Mouse (Mus musculus): ENCODE results near the gene Letm1. TPM values are rescaled to one million over a fixed set of nuclear protein-coding genes. Genes with fewer than 3 reads are reported as not detected.

Letm1 gene
- polyA plus RNA-seq, 1 experiment from 2014 or later, result 12.9 TPM

DNA sequence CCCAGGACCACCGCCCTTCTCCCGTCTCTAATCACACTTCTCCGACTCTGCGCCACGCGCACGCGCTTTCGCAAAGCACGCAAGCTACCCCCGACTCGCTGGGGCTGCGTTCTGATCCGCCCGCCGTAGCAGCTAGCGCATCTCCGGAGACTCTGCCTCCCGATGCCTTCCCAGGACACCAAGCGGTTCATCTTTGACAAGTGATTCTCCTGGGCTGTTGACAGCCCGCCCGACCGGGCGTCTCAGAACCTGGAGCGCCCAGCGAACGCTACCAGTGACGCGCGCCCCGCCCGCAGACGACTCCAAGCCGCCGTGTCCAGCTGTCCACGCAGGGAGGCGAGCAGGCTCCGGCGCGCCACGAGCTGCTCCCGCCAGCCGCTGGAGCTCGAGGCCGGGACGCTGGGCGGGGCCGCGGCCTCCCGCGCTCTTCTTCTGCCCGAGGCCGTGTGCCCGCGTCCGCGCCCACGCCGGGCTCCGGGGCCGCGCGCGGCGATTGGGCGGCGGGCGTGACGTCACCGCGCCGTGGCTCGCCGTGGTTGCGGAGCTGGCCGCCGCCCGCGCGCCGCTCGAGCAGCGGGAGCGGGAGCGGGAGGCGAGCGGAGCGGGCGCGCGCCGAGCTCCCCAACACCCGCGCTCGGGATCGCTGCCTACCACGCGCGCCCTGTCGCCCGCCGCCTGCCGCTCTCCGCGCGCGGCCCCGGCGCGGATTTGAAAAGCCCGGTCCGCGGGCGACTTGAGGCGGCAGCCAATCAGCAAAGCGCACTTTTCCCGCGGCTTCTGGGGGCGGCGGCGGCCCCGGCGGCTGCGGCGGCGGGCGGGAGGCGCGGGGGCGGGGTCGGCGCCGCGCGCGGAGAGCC, 37.5 kb upstream of the Letm1 start, which contains the start of gene Nsd2:
TSS of gene Nsd2 (plus strand) at position 850 of the 857 bp plus-strand sequence.
- Histone ChIP-seq H3K4me1 (ENCODE audit: control insufficient read depth, low read depth, low read length) (peaks cover 39% of the 10 kb centered on the region), H3K27me3 (ENCODE audit: control insufficient read depth, insufficient read depth, low read depth, low read length) (no peaks in the 10 kb centered on the region), H3K4me2 (ENCODE audit: low read depth, low read length) (peak within 1 kb of the TSS; percentile 100), H3K9me3 (replicated peaks; ENCODE audit: control insufficient read depth, low read length) (no peaks in the 10 kb centered on the region), H3K36me3 (ENCODE audit: control insufficient read depth, insufficient read depth) (no peaks in the 10 kb centered on the region; the same call in 1 of the 2 replicates), H3K9ac (ENCODE audit: low read depth, low read length) (peak within 1 kb of the TSS; percentile 99), H3K27ac (ENCODE audit: low read length) (peak within 1 kb of the TSS; percentile 93), H3K4me3 (ENCODE audit: low read depth, low read length) (peak within 1 kb of the TSS; percentile 100)
- ATAC-seq (ENCODE audit: low read depth), result peak; percentile 88
- under 1% methylated on average over 99 of the region's 136 CpGs for WGBS (ENCODE audit: insufficient replicate concordance)

DNA sequence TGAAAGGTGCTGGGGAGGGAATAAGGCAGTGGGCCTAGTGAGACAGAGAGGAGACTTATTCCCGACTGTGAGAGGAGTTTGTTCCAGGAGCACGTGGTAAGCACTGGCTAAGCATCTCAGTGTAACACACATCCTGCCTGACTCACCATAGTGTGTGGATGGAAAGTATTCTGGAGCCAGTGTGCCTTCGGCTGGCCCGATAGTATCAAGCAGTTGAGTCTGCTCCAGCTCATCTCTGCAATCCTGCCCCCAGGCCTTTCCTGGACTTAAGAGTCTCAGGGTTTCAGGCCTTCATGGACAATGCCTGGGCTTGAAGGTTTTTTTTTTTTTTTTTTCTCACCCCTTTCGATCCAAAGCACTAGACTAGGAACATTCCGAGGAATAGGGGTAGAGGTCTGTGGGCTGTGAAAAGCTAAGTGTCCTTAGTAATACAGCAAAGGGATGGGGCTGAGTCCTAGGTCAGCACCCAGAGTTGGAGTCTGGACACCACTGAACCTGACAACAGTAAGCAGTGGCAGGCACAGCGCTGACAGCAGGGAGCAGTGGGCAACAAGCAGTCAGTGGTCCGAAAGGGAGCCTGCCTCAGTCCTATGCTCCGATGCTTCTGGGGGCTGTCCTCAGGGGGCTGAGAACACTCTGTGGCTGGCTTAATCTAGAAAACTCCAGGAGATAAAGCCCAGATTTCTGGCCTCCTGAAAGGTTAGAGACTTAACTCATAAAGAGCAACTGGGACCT, 36.7 kb upstream of the Letm1 start:
- 32% methylated on average over 9 of the region's 9 CpGs for WGBS (ENCODE audit: insufficient replicate concordance)
- ATAC-seq (ENCODE audit: low read depth), result no peak

GRCm38 (mm10) chr5:33818104-33818503, 35.5 kb upstream of the Letm1 start:
- Histone ChIP-seq H3K36me3 (ENCODE audit: control insufficient read depth, insufficient read depth) (no peaks in the 10 kb centered on the region), H3K9me3 (replicated peaks; ENCODE audit: control insufficient read depth, low read length) (no peaks in the 10 kb centered on the region), H3K4me2 (ENCODE audit: low read depth, low read length) (no peak overlapping the region), H3K27ac (ENCODE audit: low read length) (no peak overlapping the region), H3K4me3 (ENCODE audit: low read depth, low read length) (no peak overlapping the region), H3K9ac (ENCODE audit: low read depth, low read length) (no peak overlapping the region), H3K27me3 (ENCODE audit: control insufficient read depth, insufficient read depth, low read depth, low read length) (no peaks in the 10 kb centered on the region), H3K4me1 (ENCODE audit: control insufficient read depth, low read depth, low read length) (peaks cover 37% of the 10 kb centered on the region)
- WGBS (ENCODE audit: insufficient replicate concordance), result 71% methylated on average over 5 of the region's 5 CpGs
- ATAC-seq (ENCODE audit: low read depth), result no peak

More for the DNA sequence above, 36.7 kb upstream of the Letm1 start:
- H3K4me3 ChIP-seq (ENCODE audit: low read depth, low read length), result peak overlapping the region; percentile 100
- no peaks in the 10 kb centered on the region for H3K36me3 ChIP-seq (ENCODE audit: control insufficient read depth, insufficient read depth)
- H3K27ac ChIP-seq (ENCODE audit: low read length), result peak overlapping the region; percentile 93
- H3K4me2 ChIP-seq (ENCODE audit: low read depth, low read length), result peak overlapping the region; percentile 100
- H3K9me3 ChIP-seq (replicated peaks; ENCODE audit: control insufficient read depth, low read length), result no peaks in the 10 kb centered on the region
- H3K4me1 ChIP-seq (ENCODE audit: control insufficient read depth, low read depth, low read length), result peaks cover 39% of the 10 kb centered on the region
- H3K27me3 ChIP-seq (ENCODE audit: control insufficient read depth, insufficient read depth, low read depth, low read length), result no peaks in the 10 kb centered on the region
- H3K9ac ChIP-seq (ENCODE audit: low read depth, low read length), result peak overlapping the region; percentile 99

DNA sequence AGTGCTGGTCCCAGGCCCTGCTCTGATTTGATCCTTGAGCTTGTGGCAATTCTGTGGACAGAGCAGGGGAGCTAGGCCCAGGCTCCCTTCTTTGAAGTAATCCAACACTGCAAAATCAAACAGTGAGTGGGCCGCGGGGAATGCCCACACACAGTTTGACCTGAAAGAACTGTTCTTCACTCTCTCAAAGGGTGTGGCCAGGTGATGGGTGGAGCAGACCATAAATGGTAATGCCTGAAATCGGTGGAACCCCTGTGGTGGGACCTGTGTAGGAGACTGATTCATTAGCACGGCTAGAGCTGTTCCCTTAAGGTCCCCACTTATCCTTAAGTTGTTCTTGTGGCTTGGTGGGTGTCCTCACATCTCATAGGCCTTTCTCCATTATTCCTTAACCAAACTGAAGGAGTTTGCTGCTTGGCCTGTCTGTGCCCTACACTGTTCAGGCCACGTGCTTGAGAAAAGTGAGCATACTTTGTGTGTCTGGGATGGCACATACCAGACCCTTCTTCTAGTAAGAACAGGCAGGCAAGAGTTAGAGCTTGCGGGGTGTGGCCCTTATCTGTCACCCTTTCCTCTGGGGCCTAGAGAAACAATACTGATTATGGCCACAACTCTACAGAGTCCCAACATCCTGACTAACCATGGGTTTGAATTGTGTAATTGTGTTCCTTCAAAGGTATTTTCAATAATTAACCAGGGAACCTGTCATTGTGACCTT, 33.5 kb upstream of the Letm1 start:
- 44% methylated on average over 6 of the region's 6 CpGs for WGBS (ENCODE audit: insufficient replicate concordance)
- Histone ChIP-seq H3K36me3 (ENCODE audit: control insufficient read depth, insufficient read depth) (no peaks in the 10 kb centered on the region), H3K4me3 (ENCODE audit: low read depth, low read length) (no peak overlapping the region), H3K27ac (ENCODE audit: low read length) (no peak overlapping the region), H3K9ac (ENCODE audit: low read depth, low read length) (no peak overlapping the region), H3K9me3 (replicated peaks; ENCODE audit: control insufficient read depth, low read length) (no peaks in the 10 kb centered on the region), H3K27me3 (ENCODE audit: control insufficient read depth, insufficient read depth, low read depth, low read length) (no peaks in the 10 kb centered on the region), H3K4me2 (ENCODE audit: low read depth, low read length) (no peak overlapping the region), H3K4me1 (ENCODE audit: control insufficient read depth, low read depth, low read length) (peaks cover 28% of the 10 kb centered on the region)
- ATAC-seq (ENCODE audit: low read depth), result no peak

- Histone ChIP-seq H3K4me1 (ENCODE audit: control insufficient read depth, low read depth, low read length) (peaks cover 7% of the 10 kb centered on the region), H3K36me3 (ENCODE audit: control insufficient read depth, insufficient read depth) (no peaks in the 10 kb centered on the region), H3K9ac (ENCODE audit: low read depth, low read length) (no peak overlapping the region), H3K4me3 (ENCODE audit: low read depth, low read length) (no peak overlapping the region), H3K9me3 (replicated peaks; ENCODE audit: control insufficient read depth, low read length) (no peaks in the 10 kb centered on the region), H3K27ac (ENCODE audit: low read length) (no peak overlapping the region), H3K27me3 (ENCODE audit: control insufficient read depth, insufficient read depth, low read depth, low read length) (no peaks in the 10 kb centered on the region), H3K4me2 (ENCODE audit: low read depth, low read length) (no peak overlapping the region)
- ATAC-seq (ENCODE audit: low read depth), result no peak
- 58% methylated on average over 4 of the region's 4 CpGs for WGBS (ENCODE audit: insufficient replicate concordance)
Measured at GRCm38 (mm10) chr5:33811519-33811918, 28.9 kb upstream of the Letm1 start.

DNA sequence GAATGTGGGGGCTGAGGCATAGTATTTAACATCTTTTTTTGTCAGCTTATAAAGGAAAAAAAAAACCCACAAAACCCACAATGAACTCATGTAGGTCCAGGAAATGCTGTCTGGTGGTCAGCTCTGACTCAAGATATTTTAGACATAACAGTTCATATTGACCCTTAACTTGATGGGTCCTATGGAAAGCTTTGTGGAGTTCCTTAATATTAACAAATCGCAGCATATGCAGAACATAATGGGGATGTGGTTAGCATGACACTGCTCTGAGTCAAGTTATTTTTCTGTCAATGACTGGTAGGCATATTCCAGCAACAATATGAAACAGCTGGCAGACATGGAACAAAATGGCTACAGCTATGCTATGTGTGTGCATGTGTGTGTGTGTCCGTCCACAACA, 20.7 kb upstream of the Letm1 start:
- H3K27me3 ChIP-seq (ENCODE audit: control insufficient read depth, insufficient read depth, low read depth, low read length), result no peaks in the 10 kb centered on the region
- no peaks in the 10 kb centered on the region for H3K36me3 ChIP-seq (ENCODE audit: control insufficient read depth, insufficient read depth)
- no peak for ATAC-seq (ENCODE audit: low read depth)
- H3K9ac ChIP-seq (ENCODE audit: low read depth, low read length), result no peak overlapping the region
- H3K4me2 ChIP-seq (ENCODE audit: low read depth, low read length), result no peak overlapping the region
- no peak overlapping the region for H3K4me3 ChIP-seq (ENCODE audit: low read depth, low read length)
- H3K4me1 ChIP-seq (ENCODE audit: control insufficient read depth, low read depth, low read length), result no peaks in the 10 kb centered on the region
- WGBS (ENCODE audit: insufficient replicate concordance), result 63% methylated on average over 2 of the region's 2 CpGs
- no peaks in the 10 kb centered on the region; the same call in 1 of the 2 replicates for H3K9me3 ChIP-seq (replicated peaks; ENCODE audit: control insufficient read depth, low read length)
- no peak overlapping the region for H3K27ac ChIP-seq (ENCODE audit: low read length)

- Histone ChIP-seq H3K27me3 (ENCODE audit: control insufficient read depth, insufficient read depth, low read depth, low read length) (no peaks in the 10 kb centered on the region; the same call in 1 of the 2 replicates), H3K9ac (ENCODE audit: low read depth, low read length) (no peak overlapping the region), H3K4me1 (ENCODE audit: control insufficient read depth, low read depth, low read length) (no peaks in the 10 kb centered on the region), H3K36me3 (ENCODE audit: control insufficient read depth, insufficient read depth) (no peaks in the 10 kb centered on the region), H3K4me2 (ENCODE audit: low read depth, low read length) (no peak overlapping the region), H3K9me3 (replicated peaks; ENCODE audit: control insufficient read depth, low read length) (no peaks in the 10 kb centered on the region), H3K27ac (ENCODE audit: low read length) (no peak overlapping the region), H3K4me3 (ENCODE audit: low read depth, low read length) (no peak overlapping the region)
- no peak for ATAC-seq (ENCODE audit: low read depth)
- WGBS (ENCODE audit: insufficient replicate concordance), result 61% methylated on average over 5 of the region's 5 CpGs
Measured at GRCm38 (mm10) chr5:33791912-33792643, 9.5 kb upstream of the Letm1 start.

DNA sequence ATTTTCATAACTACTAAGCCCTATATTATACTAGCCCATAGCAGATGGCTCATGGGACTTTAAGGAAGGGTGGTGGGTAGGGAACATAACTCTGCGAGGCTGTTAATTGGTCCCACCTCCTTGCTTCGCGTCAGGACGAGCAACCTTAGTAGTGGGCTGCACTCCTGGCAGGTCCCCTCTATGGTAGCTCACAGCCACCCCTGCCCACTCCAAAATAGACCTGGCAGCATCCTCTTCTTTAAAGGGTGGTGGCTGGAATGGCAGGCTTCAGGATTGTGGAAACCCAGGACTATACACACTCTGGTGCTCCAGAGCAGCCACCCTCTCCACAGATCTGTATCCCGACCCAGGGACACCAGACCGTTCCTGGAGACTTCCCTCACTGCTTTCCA, 378 bp upstream of the Letm1 start:
- no peaks in the 10 kb centered on the region for H3K9me3 ChIP-seq (replicated peaks; ENCODE audit: control insufficient read depth, low read length)
- WGBS (ENCODE audit: insufficient replicate concordance), result 10% methylated on average over 6 of the region's 6 CpGs
- H3K4me2 ChIP-seq (ENCODE audit: low read depth, low read length), result peak overlapping the region; percentile 82
- H3K27me3 ChIP-seq (ENCODE audit: control insufficient read depth, insufficient read depth, low read depth, low read length), result no peaks in the 10 kb centered on the region
- no peaks in the 10 kb centered on the region for H3K36me3 ChIP-seq (ENCODE audit: control insufficient read depth, insufficient read depth)
- H3K4me3 ChIP-seq (ENCODE audit: low read depth, low read length), result peak overlapping the region; percentile 95
- no peak for ATAC-seq (ENCODE audit: low read depth)
- peaks cover 15% of the 10 kb centered on the region for H3K4me1 ChIP-seq (ENCODE audit: control insufficient read depth, low read depth, low read length)
- no peak overlapping the region for H3K27ac ChIP-seq (ENCODE audit: low read length)
- peak overlapping the region; percentile 87 for H3K9ac ChIP-seq (ENCODE audit: low read depth, low read length)

All from liver, embryonic 16.5 days (tissue).